Mouse (Mus musculus) olfactory bulb, adult 2 months (tissue): ENCODE results near the gene Ptk6.

Experiments used
- CTCF ChIP-seq: fragments of 200-500 bp; IDR thresholded peaks from 2 replicates; pipeline ENCODE4 v1.5.1; 2012; ENCODE audit warnings: low read depth, mild to moderate bottlenecking, low read length, moderate library complexity; ENCODE audit not compliant: insufficient read depth
- POLR2A ChIP-seq: fragments of 200-500 bp; IDR thresholded peaks from 2 replicates; pipeline ENCODE4 v1.6.1; 2012; ENCODE audit warnings: mild to moderate bottlenecking, low read depth, low read length, moderate library complexity; ENCODE audit not compliant: insufficient read depth

- TF ChIP-seq CTCF (no peak), POLR2A (no peak)
Measured at GRCm38 (mm10) chr2:181154831-181155415, 47.7 kb downstream of the Ptk6 start.
